Mouse (Mus musculus) layer of hippocampus, postnatal 36 days (tissue): Measurements from ENCODE around the gene Snx6. TPM values are rescaled to one million over a fixed set of nuclear protein-coding genes. Genes with fewer than 3 reads are reported as not detected.

Experiments
- DNase-seq, 2 experiments: peaks; one replicate each; pipeline ENCODE4 v3.0.0; 2022
- total RNA-seq, 2 experiments: library from RNA; stranded (reverse); gene quantifications; 2 replicates each; pipeline ENCODE4 v1.2.3; 2021

The Snx6 gene
- total RNA-seq, 2 experiments from 2014 or later, result 44.7 to 46.0 TPM

DNA sequence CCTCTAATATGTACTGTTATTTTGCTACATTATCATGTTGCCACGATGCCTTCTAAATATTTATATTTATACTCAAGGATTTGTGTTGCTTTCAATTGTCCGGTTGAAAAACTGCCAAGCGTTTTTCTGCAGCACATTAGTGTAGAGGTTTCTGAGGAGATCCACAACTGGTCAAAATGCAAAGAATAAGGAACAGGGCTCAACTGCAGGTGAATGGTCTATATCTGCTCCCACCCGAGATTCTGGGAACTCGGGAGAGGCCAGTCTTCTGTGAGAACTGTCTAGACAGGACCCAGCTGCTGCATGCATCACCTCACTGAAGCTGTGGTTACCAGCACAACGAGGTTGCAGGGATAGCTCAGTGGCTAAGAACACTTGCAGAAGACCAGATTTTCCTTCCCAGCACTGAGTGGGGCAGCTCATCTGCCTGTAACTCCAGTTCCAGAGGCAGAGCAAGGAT is 97.7 kb downstream of the Snx6 start:
- no peak for DNase-seq

DNA sequence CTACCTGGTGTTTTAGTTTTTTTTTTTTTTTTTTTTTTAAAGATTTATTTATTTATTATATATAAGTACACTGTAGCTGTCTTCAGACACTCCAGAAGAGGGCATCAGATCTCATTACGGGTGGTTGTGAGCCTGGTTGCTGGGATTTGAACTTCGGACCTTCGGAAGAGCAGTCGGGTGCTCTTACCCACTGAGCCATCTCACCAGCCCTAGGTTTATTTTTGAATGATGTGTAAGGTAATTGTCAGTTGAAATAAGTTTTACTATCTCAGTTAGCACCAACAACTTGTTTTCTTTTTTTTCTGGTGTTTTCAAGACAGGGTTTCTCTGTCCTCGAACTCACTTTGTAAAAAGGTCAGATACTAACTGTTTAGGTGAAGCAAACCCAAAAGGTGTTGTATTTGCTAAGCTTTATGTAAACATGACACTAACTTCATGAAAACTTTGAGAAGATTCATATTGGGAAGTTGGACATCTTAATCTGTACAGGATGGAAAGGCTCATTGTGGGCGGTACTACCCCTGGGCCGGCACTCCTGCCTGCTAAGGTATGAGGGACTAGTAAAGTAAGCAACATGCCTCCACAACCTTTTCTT is 98.4 kb downstream of the Snx6 start:
- DNase-seq, result no peak

Other genes starting within 250 kb of the Snx6 start
- 10 to 100 TPM; 24.2 to 27.5 TPM for gene Sptssa, start 139.1 kb downstream of the Snx6 start, total RNA-seq
- 10 to 100 TPM; 42.7 to 47.1 TPM for gene Eapp, start 99.8 kb downstream of the Snx6 start, total RNA-seq
- gene Cfl2, start 67.2 kb upstream of the Snx6 start, total RNA-seq, result 100 to 1,000 TPM in 1 of 2 experiments, 10 to 100 TPM in 1; 94.3 to 101 TPM
- gene Gm20403, start 190.8 kb upstream of the Snx6 start, total RNA-seq, result not detected
- gene Baz1a, start 218.6 kb upstream of the Snx6 start, total RNA-seq, result 1 to 10 TPM; 1.1 to 2.3 TPM